Comparison of ENCODE assay signal across 12 mouse cellular contexts in genomic region chr6:125975788-125976465, GRCm38 (mm10).
A peak's percentile ranks its signal among the peaks of the same experiment; 100 is the strongest.
DNase-seq lines count a peak whose midpoint lies in the region.
"Had no signal": no experiment of that assay in that cellular context is flagged by ENCODE, and none has a peak within 500 bp of the region (broad histone marks: within the 10 kb centered on the region; RNA-seq: fewer than 3 reads in every experiment).

No protein-coding gene starts in this region.

- H3K36me3 ChIP-seq in limb, embryonic 10.5 days: no peaks in the 10 kb centered on the region
- H3K36me3 ChIP-seq: hindbrain, embryonic 15.5 days; liver, embryonic 15.5 days had no signal

- H3K4me1 ChIP-seq in limb, embryonic 10.5 days: peaks cover 28% of the 10 kb centered on the region
- H3K4me1 ChIP-seq: hindbrain, embryonic 15.5 days; liver, embryonic 15.5 days had no signal

- peak overlapping the region; percentile 9; the same call in 1 of the 2 replicates for H3K4me3 ChIP-seq in limb, embryonic 10.5 days
- H3K4me3 ChIP-seq: hindbrain, embryonic 15.5 days; liver, embryonic 15.5 days had no signal

- H3K27me3 ChIP-seq in limb, embryonic 10.5 days (ENCODE audit: low read depth, poor library complexity, severe bottlenecking): no peaks in the 10 kb centered on the region
- H3K27me3 ChIP-seq: hindbrain, embryonic 15.5 days; liver, embryonic 15.5 days had no signal

- intact Hi-C loops in gastrocnemius, postnatal 36 days (cut with DNase I): no loop called here

- 30% methylated on average over 15 of the region's 15 CpGs for WGBS in limb, embryonic 10.5 days

- DNase-seq in embryo, embryonic 10.5 days (ENCODE audit: low spot score): peak; percentile 54
- peak; percentile 48 for DNase-seq in embryo, embryonic 11 days
- peak; percentile 7 to 32 for DNase-seq in kidney, adult 8-10 months
- peak; percentile 43 for DNase-seq in limb, embryonic 10.5 days (ENCODE audit: low spot score)
- DNase-seq in gastrocnemius, postnatal 36 days: no peak
- DNase-seq in liver: no peak
- DNase-seq in right cerebral cortex, postnatal 10 days (ENCODE audit: low spot score in 2 of 2): no peak
- DNase-seq: cerebellum, postnatal 25 days; forebrain, postnatal 0 days; right cerebral cortex, postnatal 25 days had no signal

- H3K27ac ChIP-seq in limb, embryonic 10.5 days: peak overlapping the region; percentile 72
- H3K27ac ChIP-seq: hindbrain, embryonic 15.5 days; liver, embryonic 15.5 days had no signal

- no peaks in the 10 kb centered on the region for H3K9me3 ChIP-seq in limb, embryonic 10.5 days (replicated peaks)
- H3K9me3 ChIP-seq: hindbrain, embryonic 15.5 days; liver, embryonic 15.5 days had no signal

Comparison
In these comparisons a context has a peak if more than half of its experiments do, and no peak if none do; other contexts are left out.
1. DNase-seq: peak in embryo, embryonic 10.5 days (single experiment), embryo, embryonic 11 days (single experiment), kidney, adult 8-10 months (2 of 2) and limb, embryonic 10.5 days (single experiment); none in gastrocnemius, postnatal 36 days (0 of 2), liver (single experiment) and right cerebral cortex, postnatal 10 days (0 of 2).